Comparison of ENCODE assay signal across 35 mouse cellular contexts in the genomic region with DNA sequence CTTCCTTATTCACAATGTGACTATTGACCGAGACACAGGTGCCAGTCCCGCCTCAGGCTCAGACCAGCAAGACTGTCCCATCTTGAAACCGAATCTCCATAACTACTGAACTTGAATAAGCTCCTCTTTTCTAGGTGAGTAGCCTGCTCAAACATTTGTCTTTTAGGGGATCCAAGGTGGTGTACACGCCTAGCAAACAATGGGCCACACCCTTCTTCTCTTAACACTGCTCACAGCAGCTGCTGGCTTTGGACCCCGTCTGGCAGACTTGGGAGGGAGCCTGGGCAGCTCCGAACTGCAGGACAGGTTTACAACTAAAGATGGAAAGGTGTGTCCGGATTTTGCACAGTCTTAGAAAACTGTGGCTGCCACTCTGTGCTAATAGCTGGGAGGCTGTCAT.
"Had no signal": no experiment of that assay in that cellular context is flagged by ENCODE, and none has a peak within 500 bp of the region (broad histone marks: within the 10 kb centered on the region; RNA-seq: fewer than 3 reads in every experiment).

No protein-coding gene starts in this region.

- H3K9me3 ChIP-seq: heart, embryonic 10.5 days; heart, embryonic 12.5 days; heart, embryonic 13.5 days; heart, embryonic 15.5 days; hindbrain, embryonic 10.5 days; hindbrain, embryonic 12.5 days; hindbrain, embryonic 13.5 days; hindbrain, embryonic 15.5 days; intestine, embryonic 15.5 days; kidney, embryonic 15.5 days had no signal

- H3K36me3 ChIP-seq: heart, embryonic 10.5 days; heart, embryonic 12.5 days; heart, embryonic 13.5 days; heart, embryonic 15.5 days; hindbrain, embryonic 12.5 days; hindbrain, embryonic 13.5 days; hindbrain, embryonic 15.5 days; intestine, embryonic 15.5 days; kidney, embryonic 15.5 days had no signal

- H3K4me3 ChIP-seq: heart, embryonic 10.5 days; heart, embryonic 12.5 days; heart, embryonic 13.5 days; heart, embryonic 15.5 days; hindbrain, embryonic 10.5 days; hindbrain, embryonic 12.5 days; hindbrain, embryonic 13.5 days; hindbrain, embryonic 15.5 days; intestine, embryonic 15.5 days; kidney, embryonic 15.5 days; layer of hippocampus, adult 2 months; left cerebral cortex, adult 2 months had no signal

- H3K4me1 ChIP-seq: heart, embryonic 10.5 days; heart, embryonic 12.5 days; heart, embryonic 13.5 days; heart, embryonic 15.5 days; hindbrain, embryonic 12.5 days; hindbrain, embryonic 15.5 days; intestine, embryonic 15.5 days had no signal

- H3K27me3 ChIP-seq: hindbrain, embryonic 15.5 days had no signal

- H3K4me2 ChIP-seq: heart, embryonic 11.5 days; heart, embryonic 12.5 days; heart, embryonic 13.5 days; heart, embryonic 15.5 days; hindbrain, embryonic 12.5 days; hindbrain, embryonic 13.5 days; hindbrain, embryonic 14.5 days; hindbrain, embryonic 15.5 days; intestine, embryonic 15.5 days; kidney, embryonic 15.5 days had no signal

- H3K27ac ChIP-seq: heart, embryonic 10.5 days; heart, embryonic 13.5 days; heart, embryonic 15.5 days; hindbrain, embryonic 10.5 days; hindbrain, embryonic 12.5 days; hindbrain, embryonic 13.5 days; hindbrain, embryonic 14.5 days; hindbrain, embryonic 15.5 days; hindbrain, postnatal 0 days; intestine, embryonic 15.5 days; kidney, embryonic 15.5 days; kidney, postnatal 0 days; layer of hippocampus, adult 2 months; left cerebral cortex, adult 2 months had no signal

- ATAC-seq: hindbrain, embryonic 16.5 days; hindbrain, postnatal 0 days; inflammation-experienced regulatory T-cells, adult 6 months; intestine, embryonic 15.5 days; intestine, embryonic 16.5 days; intestine, postnatal 0 days had no signal

- DNase-seq: heart, postnatal 10 days; heart, postnatal 14 days; heart, postnatal 36 days; heart, postnatal 4 days; kidney, adult 11 months; kidney, adult 18-20 months; kidney, adult 8-10 months; kidney, adult 9 months; kidney, postnatal 10 days; kidney, postnatal 14 days; kidney, postnatal 25 days; kidney, postnatal 36 days; kidney, postnatal 4 days; layer of hippocampus, adult 9-11 months; layer of hippocampus, postnatal 36 days had no signal

- H3K9ac ChIP-seq: heart, embryonic 12.5 days; heart, embryonic 13.5 days; heart, embryonic 15.5 days; hindbrain, embryonic 12.5 days; hindbrain, embryonic 13.5 days; hindbrain, embryonic 14.5 days; hindbrain, embryonic 15.5 days; intestine, embryonic 15.5 days; kidney, embryonic 15.5 days had no signal
